Mouse (Mus musculus) C2C12 (cell line): Measurements from ENCODE around the gene Zfp94.

Source experiments
- CEBPB ChIP-seq: IDR thresholded peaks from one replicate; pipeline ENCODE4 v1.6.1; 2011; ENCODE audit warnings: low read depth, mild to moderate bottlenecking, control low read depth, moderate library complexity
- CTCF ChIP-seq: IDR thresholded peaks from one replicate; pipeline ENCODE4 v1.5.1; 2011; ENCODE audit not compliant: control insufficient read depth, insufficient read depth, insufficient read length
- MYOG ChIP-seq: IDR thresholded peaks from one replicate; pipeline ENCODE4 v1.6.1; 2011; ENCODE audit not compliant: control insufficient read depth, insufficient read length; ENCODE audit errors: extremely low read depth

DNA sequence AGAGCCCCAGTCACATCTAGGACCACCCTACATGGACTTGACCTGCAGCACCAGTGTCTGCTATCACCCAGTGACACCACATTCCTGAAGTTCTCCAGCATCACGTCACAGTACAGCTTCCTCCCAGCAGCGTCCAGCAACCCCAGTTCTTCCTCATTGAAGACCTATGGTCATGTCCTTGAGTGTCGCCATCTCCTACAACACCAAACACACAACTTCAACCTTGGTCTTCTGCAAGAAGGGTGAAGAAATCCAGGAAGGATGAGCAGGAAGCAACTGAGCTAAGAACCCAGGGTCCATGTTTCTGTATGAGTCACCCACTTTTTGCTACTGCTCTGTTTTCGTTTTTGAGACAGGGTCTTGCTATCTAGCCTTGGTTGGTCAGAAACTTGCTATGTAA is 6.1 kb upstream of the Zfp94 start:
- TF ChIP-seq CEBPB (no peak), MYOG (no peak), CTCF (no peak)
